Mouse (Mus musculus): ENCODE measurements around the gene Nanos2. TPM values are rescaled to one million over a fixed set of nuclear protein-coding genes. Genes with fewer than 3 reads are reported as not detected.
A peak's percentile ranks its signal among the peaks of the same experiment; 100 is the strongest.

Nanos2 gene
- polyA plus RNA-seq, 1 experiment from 2014 or later, result not detected

DNA sequence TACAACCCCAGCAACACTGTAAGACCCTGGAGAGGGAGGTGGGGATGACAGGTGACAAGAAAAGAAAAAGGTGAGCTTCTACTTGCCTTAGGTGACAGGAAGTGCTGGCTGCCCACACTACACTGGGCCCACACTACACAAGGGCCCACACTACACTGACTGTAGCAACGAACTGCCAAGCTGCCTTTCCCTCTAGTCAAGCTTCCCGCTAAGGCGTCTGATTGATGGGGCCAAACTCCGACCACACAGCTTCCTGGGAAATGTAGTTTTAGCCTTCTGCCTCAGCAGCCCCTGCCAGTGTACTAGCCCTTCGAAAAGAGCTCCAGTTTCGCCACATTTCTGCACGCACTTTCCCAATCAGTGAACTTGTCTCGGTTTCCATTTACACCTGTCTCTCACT is 19.6 kb upstream of the Nanos2 start:
- Histone ChIP-seq H3K36me3 (ENCODE audit: inconsistent target) (no peaks in the 10 kb centered on the region), H3K4me3 (ENCODE audit: inconsistent target) (no peak overlapping the region), H3K79me2 (ENCODE audit: inconsistent target) (no peaks in the 10 kb centered on the region), H3K27ac (no peak overlapping the region)
- 14% methylated on average over 8 of the region's 8 CpGs for WGBS (ENCODE audit: missing documents)

DNA sequence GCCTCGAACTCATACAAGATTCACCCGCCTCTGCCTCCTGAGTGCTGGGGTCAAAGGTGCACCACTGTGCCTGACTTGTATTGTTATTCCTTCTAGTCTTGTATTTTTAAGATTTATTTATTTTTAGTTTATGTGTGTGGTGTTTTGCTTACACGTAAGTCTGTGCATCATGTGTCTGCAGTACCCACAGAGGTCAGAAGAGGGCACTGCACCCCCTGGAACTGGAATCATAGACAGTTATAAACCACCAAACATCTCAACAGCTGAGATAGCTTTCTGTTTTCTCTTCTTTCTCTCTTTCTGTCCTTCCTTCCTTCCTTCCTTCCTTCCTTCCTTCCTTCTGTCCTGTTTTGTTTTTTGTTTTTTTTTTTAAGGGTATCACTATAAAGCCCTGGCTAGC is 16.2 kb upstream of the Nanos2 start:
- no peak overlapping the region for H3K27ac ChIP-seq
- no peaks in the 10 kb centered on the region for H3K79me2 ChIP-seq (ENCODE audit: inconsistent target)
- no peak overlapping the region for H3K4me3 ChIP-seq (ENCODE audit: inconsistent target)
- WGBS (ENCODE audit: missing documents), result 94% methylated on average over 3 of the region's 3 CpGs
- no peaks in the 10 kb centered on the region for H3K36me3 ChIP-seq (ENCODE audit: inconsistent target)

DNA sequence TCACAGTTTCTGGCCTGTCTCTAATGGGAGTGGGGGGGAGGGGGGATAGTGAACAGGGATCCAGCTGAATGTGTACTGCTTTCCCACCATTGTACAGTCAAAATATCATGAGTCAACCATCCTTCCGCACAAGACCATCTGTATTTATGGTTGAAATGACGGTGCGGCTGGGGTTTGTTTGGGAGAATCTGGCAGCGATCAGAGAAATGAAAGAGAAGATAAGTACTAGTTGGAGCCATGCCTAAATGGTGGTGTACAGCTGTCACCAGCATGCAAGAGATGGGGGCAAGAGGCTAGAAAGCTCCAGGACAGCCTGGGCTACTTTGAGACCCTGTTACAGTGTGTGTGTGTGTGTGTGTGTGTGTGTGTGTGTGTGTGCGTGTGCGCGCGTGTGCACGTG is 8.8 kb upstream of the Nanos2 start:
- Histone ChIP-seq H3K4me3 (ENCODE audit: inconsistent target) (no peak overlapping the region), H3K79me2 (ENCODE audit: inconsistent target) (no peaks in the 10 kb centered on the region), H3K27ac (no peak overlapping the region), H3K36me3 (ENCODE audit: inconsistent target) (no peaks in the 10 kb centered on the region)
- 87% methylated on average over 6 of the region's 9 CpGs for WGBS (ENCODE audit: missing documents)

DNA sequence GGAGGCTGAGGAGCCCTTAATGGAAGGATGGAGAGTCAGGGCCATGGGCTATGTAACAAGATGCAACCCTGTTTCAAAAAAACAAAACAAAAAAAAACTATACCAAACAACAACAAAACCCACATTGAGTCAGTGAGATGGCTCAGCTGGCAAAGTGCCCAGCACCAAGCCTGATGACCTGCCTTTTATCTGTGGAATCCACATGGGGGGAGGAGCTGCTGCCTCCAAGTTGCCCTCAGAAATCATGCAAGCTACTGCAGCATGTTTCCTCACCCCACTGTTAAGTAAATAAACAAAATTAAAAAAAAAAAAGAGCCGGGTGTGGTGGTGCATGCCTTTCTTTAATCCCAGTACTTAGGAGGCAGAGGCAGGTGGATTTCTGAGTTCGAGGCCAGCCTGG is 697 bp upstream of the Nanos2 start:
- WGBS (ENCODE audit: missing documents), result 83% methylated on average over 1 of the region's 2 CpGs
- Histone ChIP-seq H3K27ac (no peak overlapping the region), H3K4me3 (ENCODE audit: inconsistent target) (no peak overlapping the region), H3K79me2 (ENCODE audit: inconsistent target) (no peaks in the 10 kb centered on the region), H3K36me3 (ENCODE audit: inconsistent target) (no peaks in the 10 kb centered on the region)

DNA sequence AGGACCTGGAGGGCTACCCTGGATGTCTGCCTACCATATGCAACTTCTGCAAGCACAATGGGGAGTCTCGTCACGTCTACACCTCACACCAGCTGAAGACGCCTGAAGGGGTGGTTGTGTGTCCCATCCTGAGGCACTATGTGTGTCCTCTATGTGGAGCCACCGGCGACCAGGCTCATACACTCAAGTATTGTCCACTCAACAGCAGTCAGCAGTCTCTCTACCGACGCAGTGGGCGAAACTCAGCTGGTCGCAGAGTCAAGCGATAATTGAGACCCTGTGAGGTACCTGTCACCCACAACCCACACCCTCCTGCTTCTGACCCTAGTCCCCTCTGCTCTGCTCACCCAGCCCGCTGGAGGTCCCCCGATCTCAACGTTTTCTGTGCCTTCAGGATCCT is 547 bp downstream of the Nanos2 start:
- H3K4me3 ChIP-seq (ENCODE audit: inconsistent target), result no peak overlapping the region
- WGBS (ENCODE audit: missing documents), result 82% methylated on average over 13 of the region's 13 CpGs
- no peaks in the 10 kb centered on the region for H3K79me2 ChIP-seq (ENCODE audit: inconsistent target)
- no peak overlapping the region for H3K27ac ChIP-seq
- H3K36me3 ChIP-seq (ENCODE audit: inconsistent target), result no peaks in the 10 kb centered on the region

DNA sequence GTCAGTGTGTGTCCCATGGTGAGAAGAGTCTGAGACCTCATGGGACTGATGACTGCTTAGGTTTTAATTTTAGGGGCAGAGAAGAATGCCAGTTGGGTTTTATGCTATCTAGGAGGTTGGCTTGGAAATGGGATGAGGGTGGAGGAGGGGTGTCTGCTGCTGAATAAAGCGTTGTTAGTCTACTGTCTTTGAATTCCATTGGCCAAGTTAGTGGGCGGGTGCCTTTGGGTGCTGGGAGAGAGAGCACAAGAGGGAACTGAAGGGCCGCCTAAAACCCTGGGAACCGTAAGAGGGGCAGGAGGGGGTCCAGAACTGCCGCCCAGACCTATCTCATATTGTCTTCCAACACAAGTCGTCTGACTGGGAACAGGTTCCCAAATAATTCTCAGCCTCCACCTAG is 1.6 kb downstream of the Nanos2 start:
- WGBS (ENCODE audit: missing documents), result 84% methylated on average over 6 of the region's 6 CpGs
- H3K27ac ChIP-seq, result no peak overlapping the region
- H3K36me3 ChIP-seq (ENCODE audit: inconsistent target), result no peaks in the 10 kb centered on the region
- H3K4me3 ChIP-seq (ENCODE audit: inconsistent target), result no peak overlapping the region
- H3K79me2 ChIP-seq (ENCODE audit: inconsistent target), result no peaks in the 10 kb centered on the region

DNA sequence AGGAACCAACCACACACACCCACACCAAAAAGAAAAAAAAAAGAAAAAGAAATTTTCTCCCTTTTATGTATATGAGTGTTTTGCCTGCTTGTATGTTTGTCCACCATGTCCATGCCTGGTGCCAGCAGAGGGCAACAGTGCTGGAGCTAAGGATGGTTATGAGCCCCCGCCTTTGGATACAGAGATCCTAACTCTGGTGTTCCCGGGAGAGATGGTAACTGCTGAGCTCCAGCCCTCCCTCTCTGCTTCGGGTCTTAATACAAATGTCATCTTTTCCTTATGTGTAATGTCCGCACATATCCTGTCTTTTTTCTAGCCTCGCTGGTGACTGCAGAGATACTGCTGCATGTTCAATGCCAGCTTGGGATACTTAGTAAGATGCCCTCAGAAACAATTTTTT is 2.8 kb downstream of the Nanos2 start:
- Histone ChIP-seq H3K36me3 (ENCODE audit: inconsistent target) (peaks cover 8% of the 10 kb centered on the region), H3K4me3 (ENCODE audit: inconsistent target) (no peak overlapping the region), H3K27ac (no peak overlapping the region), H3K79me2 (ENCODE audit: inconsistent target) (no peaks in the 10 kb centered on the region)
- WGBS (ENCODE audit: missing documents), result 27% methylated on average over 5 of the region's 5 CpGs

DNA sequence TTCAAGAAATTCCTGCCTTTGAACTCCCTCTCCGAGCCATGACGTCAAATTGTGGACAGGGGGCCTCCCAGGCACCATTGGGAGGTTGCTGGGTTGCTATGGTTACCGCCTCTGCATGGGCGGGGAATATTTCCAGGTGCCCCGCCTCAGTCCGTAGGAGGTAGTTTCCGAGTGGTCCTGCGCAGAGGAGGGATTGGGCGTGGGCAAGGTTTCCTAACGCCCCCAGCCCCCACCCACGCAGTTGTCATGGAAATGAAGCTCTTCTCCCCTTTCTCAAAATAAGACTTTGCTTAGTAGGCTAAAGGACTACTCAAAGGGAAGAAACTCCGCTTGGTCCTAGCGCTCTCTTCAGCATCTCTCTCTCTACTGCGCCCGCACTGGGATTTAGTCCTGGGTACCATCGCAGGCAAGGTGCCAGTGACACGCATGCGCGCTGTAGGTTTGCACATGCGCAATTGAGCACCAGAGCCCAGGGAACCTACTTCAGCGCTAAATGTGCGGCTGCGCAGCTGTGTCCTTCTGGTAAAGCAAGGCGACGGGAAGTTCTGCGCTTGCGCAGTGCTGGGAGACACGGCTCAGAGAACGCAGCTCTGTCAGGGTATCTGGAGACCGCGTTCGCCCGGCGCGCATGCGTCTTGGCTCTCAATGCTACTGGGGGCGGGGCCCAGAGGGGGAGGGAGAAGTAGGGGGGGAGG is 3.5 kb downstream of the Nanos2 start, which contains the start of gene Mypop:
Gene Mypop, plus strand, starts transcription at position 645 of the 695 bp plus-strand sequence.
- no peak within 1 kb of the TSS for H3K27ac ChIP-seq

DNA sequence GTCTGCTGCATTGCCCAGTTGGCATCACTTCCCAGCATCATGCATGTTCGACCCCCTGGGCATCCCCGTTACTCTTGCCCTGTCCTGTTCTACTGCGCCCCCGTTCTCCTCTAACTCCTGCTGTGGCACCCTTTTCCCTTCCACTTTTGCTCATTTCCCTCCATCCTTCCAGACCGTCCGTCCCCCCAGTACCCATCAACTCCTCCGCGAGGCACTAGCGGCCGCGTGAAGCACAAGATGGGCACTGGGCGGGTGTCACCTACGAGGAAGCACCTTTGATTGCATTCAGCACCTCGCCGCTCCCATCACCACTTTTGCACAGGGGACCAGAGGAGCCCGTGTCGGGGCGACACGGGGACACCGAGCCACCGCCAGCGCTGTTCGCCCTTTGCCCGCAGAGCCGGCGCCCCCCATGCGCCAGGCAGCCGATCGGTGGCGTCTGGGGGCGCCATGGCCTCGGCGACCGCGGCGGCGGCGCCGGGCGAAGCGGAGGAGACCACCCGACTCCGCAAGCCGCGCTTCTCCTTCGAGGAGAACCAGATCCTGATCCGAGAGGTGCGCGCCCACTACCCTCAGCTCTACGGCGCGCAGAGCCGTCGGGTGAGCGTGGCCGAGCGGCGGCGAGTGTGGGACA is 4.6 kb downstream of the Nanos2 start:
- H3K4me3 ChIP-seq (ENCODE audit: inconsistent target), result peak overlapping the region; percentile 3; the same call in 1 of the 2 replicates
- H3K36me3 ChIP-seq (ENCODE audit: inconsistent target), result peaks cover 26% of the 10 kb centered on the region
- WGBS (ENCODE audit: missing documents), result 4% methylated on average over 58 of the region's 59 CpGs
- H3K27ac ChIP-seq, result no peak overlapping the region
- H3K79me2 ChIP-seq (ENCODE audit: inconsistent target), result no peaks in the 10 kb centered on the region

More for the DNA sequence above, 3.5 kb downstream of the Nanos2 start, which contains the start of gene Mypop:
- peak within 1 kb of the TSS; percentile 3; the same call in 1 of the 2 replicates for H3K4me3 ChIP-seq (ENCODE audit: inconsistent target)
- H3K79me2 ChIP-seq (ENCODE audit: inconsistent target), result no peaks in the 10 kb centered on the region
- WGBS (ENCODE audit: missing documents), result 2% methylated on average over 34 of the region's 37 CpGs
- peaks cover 16% of the 10 kb centered on the region for H3K36me3 ChIP-seq (ENCODE audit: inconsistent target)

DNA sequence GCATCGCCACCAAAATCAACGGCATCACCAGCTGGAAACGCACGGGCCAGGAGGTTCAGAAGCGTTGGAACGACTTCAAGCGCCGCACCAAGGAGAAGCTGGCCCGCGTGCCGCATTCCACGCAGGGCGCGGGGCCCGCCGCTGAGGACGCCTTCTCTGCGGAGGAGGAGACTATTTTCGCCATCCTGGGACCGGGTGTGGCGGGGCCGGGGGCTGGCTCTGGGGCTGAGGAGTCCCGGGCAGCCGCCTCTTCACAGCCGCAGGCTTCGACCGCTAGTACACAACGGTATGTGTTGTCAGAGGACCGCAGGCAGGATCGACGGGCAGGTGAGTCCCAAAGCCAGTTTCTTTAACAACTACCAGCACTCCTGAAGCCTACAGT is 5.1 kb downstream of the Nanos2 start:
- no peaks in the 10 kb centered on the region for H3K79me2 ChIP-seq (ENCODE audit: inconsistent target)
- H3K4me3 ChIP-seq (ENCODE audit: inconsistent target), result no peak overlapping the region
- 7% methylated on average over 31 of the region's 31 CpGs for WGBS (ENCODE audit: missing documents)
- H3K27ac ChIP-seq, result no peak overlapping the region
- peaks cover 28% of the 10 kb centered on the region for H3K36me3 ChIP-seq (ENCODE audit: inconsistent target)

DNA sequence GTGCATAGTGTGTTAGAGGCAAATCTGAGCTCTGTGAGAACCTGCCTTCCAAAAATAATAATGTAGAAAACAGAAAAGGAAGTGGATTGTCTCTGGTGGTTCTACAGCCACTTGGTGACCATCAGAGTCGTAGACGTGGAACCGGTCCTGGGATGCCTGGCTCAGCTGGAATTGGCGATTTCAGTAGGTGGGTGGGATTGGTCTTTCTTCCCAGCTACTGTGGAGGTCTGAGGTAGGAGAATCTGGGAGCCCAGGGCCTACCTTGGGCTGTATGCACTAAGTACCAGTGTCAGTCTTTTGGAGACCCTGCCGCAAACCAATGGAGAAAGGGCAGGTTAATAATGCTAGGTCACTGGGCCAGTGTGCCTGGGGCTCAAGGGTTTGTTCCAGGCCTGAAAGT is 5.8 kb downstream of the Nanos2 start:
- H3K79me2 ChIP-seq (ENCODE audit: inconsistent target), result no peaks in the 10 kb centered on the region
- no peak overlapping the region for H3K4me3 ChIP-seq (ENCODE audit: inconsistent target)
- 93% methylated on average over 5 of the region's 5 CpGs for WGBS (ENCODE audit: missing documents)
- H3K27ac ChIP-seq, result no peak overlapping the region
- peaks cover 31% of the 10 kb centered on the region for H3K36me3 ChIP-seq (ENCODE audit: inconsistent target)

DNA sequence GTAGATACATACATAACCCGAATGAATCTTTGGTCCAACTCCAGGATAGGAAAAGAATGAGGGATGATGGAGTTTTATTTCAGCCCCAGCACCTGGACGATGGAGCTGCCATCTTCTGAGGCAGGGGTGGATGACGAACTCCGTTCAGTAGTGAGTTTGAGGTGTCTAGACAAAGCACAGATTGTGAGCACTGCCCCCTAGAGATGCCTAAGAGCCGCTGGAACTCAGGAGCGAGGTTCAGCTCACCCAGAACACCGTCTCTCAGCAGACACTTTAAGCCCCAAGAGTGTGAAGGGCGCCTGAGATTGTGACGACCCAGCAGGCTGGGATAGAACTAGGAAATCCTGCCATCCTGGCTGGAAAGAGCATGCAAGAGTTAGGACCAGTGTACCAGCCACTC is 11.6 kb downstream of the Nanos2 start:
- Histone ChIP-seq H3K4me3 (ENCODE audit: inconsistent target) (no peak overlapping the region), H3K36me3 (ENCODE audit: inconsistent target) (peaks cover 31% of the 10 kb centered on the region), H3K79me2 (ENCODE audit: inconsistent target) (peaks cover 33% of the 10 kb centered on the region), H3K27ac (no peak overlapping the region)
- WGBS (ENCODE audit: missing documents), result 79% methylated on average over 9 of the region's 9 CpGs

DNA sequence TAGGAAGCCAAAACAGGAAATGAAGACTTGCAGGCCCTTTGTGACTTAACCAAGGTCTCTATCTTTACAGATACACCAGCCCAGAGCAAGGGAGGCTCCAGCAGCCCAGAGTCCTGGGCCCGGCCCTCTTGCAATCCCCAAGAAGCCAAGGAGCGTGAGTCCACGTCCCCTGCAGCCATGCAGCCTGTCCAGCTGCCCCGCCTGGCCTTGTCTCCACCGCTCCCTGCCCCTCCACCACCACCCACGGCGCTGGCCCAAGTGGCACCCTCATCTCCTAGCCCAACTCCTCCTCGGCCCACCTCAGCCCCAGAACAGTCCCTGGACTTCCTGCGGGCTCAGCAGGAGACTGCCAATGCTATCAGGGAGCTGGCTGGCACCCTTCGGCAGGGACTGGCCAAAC is 13.2 kb downstream of the Nanos2 start:
- Histone ChIP-seq H3K79me2 (ENCODE audit: inconsistent target) (peaks cover 40% of the 10 kb centered on the region), H3K4me3 (ENCODE audit: inconsistent target) (peak overlapping the region; percentile 70), H3K27ac (peak overlapping the region; percentile 68), H3K36me3 (ENCODE audit: inconsistent target) (peaks cover 19% of the 10 kb centered on the region)
- WGBS (ENCODE audit: missing documents), result 40% methylated on average over 10 of the region's 10 CpGs

DNA sequence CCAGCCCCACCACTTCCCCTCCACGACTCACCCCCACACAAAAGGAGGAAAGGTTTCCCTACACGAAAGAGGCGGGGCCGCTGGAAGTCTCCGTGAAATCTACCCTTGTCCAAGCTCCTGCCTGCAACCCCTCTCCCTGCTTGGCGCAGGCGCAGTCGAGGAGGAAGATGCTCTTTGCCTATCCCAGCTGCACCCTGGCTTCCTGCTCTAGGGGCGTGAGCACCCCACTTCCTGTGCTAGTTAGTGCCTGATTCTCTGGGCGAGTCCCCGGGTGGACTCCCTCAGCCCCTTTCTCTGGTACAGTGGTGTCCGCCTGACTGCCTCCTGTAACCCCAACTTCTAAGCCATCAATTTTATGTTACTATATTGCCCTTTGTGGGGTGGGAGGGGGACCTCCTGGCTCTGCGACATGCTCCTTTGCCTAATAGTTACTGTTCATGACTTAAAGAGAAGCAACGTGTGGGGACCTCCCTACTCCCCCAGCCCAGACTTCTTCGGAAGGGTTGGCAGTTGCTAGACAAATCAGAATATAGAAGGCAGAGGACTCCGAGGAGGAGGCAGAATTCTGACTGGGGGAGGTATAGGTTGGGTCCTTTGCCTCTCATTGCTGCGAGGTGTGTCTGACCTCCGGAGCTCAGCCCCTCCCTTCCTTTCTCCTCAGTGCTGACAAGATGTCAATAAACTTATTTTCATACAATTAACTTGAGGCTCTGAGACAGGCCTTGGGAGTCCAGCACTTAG is 14.0 kb downstream of the Nanos2 start:
- peaks cover 10% of the 10 kb centered on the region for H3K36me3 ChIP-seq (ENCODE audit: inconsistent target)
- peak overlapping the region; percentile 70 for H3K4me3 ChIP-seq (ENCODE audit: inconsistent target)
- peaks cover 49% of the 10 kb centered on the region for H3K79me2 ChIP-seq (ENCODE audit: inconsistent target)
- 4% methylated on average over 18 of the region's 18 CpGs for WGBS (ENCODE audit: missing documents)
- H3K27ac ChIP-seq, result peak overlapping the region; percentile 68

DNA sequence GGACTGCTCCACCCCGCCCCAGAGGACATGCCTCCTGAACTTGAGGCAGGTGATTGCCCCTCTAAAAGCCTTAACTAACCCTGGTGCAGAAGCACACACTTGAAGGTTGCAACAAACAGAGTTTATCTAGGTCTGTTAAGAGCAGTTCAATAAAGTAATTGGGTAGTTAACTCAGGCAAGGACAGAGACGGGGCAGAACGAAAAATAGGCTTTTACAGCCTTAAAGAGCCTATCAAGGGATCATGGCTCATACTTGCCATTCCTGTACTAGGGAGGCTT is 14.5 kb downstream of the Nanos2 start:
- WGBS (ENCODE audit: missing documents), result 67% methylated on average over 3 of the region's 3 CpGs
- Histone ChIP-seq H3K4me3 (ENCODE audit: inconsistent target) (peak overlapping the region; percentile 70), H3K27ac (peak overlapping the region; percentile 68)

More for the DNA sequence above, 14.5 kb downstream of the Nanos2 start:
- Histone ChIP-seq H3K36me3 (ENCODE audit: inconsistent target) (peaks cover 5% of the 10 kb centered on the region), H3K79me2 (ENCODE audit: inconsistent target) (peaks cover 49% of the 10 kb centered on the region)
